Mouse (Mus musculus) hindbrain, embryonic 14.5 days (tissue): Measurements from ENCODE around the gene Xylt1. TPM values are rescaled to one million over a fixed set of nuclear protein-coding genes. Genes with fewer than 3 reads are reported as not detected.
A peak's percentile ranks its signal among the peaks of the same experiment; 100 is the strongest.

ENCODE experiments used
- ATAC-seq: fragments of 200-750 bp; cut with Nextera tagmentation; 2 replicates; pipeline ENCODE4 v1.8.0; 2017; ENCODE audit warnings: moderate number of reproducible peaks, mild to moderate bottlenecking, moderate TSS enrichment, moderate library complexity; ENCODE audit not compliant: low FRiP score
- DNase-seq: peaks from one replicate; pipeline ENCODE4 v3.0.0-alpha.2; 2015; ENCODE audit warnings: low spot score
- H3K27ac ChIP-seq: fragments of 300-500 bp; sonication (generic); 2 replicates; pipeline ENCODE4 v1.5.1; 2014; ENCODE audit warnings: mild to moderate bottlenecking, moderate library complexity
- H3K27me3 ChIP-seq: fragments of 300-500 bp; sonication (generic); 2 replicates; pipeline ENCODE4 v1.6.1; 2014; ENCODE audit warnings: mild to moderate bottlenecking, low read length, mixed read lengths; ENCODE audit not compliant: control insufficient read depth, insufficient read depth
- H3K36me3 ChIP-seq: fragments of 300-500 bp; sonication (generic); replicated peaks from 2 replicates; pipeline ENCODE4 v1.6.1; 2014; ENCODE audit not compliant: control insufficient read depth, insufficient read depth
- H3K4me1 ChIP-seq: fragments of 300-500 bp; sonication (generic); replicated peaks from 2 replicates; pipeline ENCODE4 v1.6.1; 2014; ENCODE audit warnings: antibody characterized with exemption, low read length, mixed read lengths; ENCODE audit not compliant: control insufficient read depth, insufficient read depth
- H3K4me2 ChIP-seq: fragments of 300-500 bp; sonication (generic); replicated peaks from 2 replicates; pipeline ENCODE4 v1.6.1; 2014; ENCODE audit warnings: mild to moderate bottlenecking, moderate library complexity
- H3K4me3 ChIP-seq: fragments of 300-500 bp; sonication (generic); replicated peaks from 2 replicates; pipeline ENCODE4 v1.5.1; 2014; ENCODE audit warnings: mild to moderate bottlenecking, low read length
- H3K9ac ChIP-seq: fragments of 300-500 bp; sonication (generic); 2 replicates; pipeline ENCODE4 v1.6.1; 2014
- H3K9me3 ChIP-seq: fragments of 300-500 bp; sonication (generic); 2 replicates; pipeline ENCODE4 v1.6.1; 2016; ENCODE audit warnings: low read length; ENCODE audit not compliant: control insufficient read depth
- WGBS: fragments of 180-500 bp; shearing (Covaris S2); extraction: QIAGEN DNeasy Blood & Tissue Kit; methylation state at CpG from one replicate; pipeline ENCODE4 v1.1.7; 2014; 5-methylcytosine and 5-hydroxymethylcytosine counted together
- polyA plus RNA-seq: library from polyadenylated mRNA; unstranded; fragments of >200 nt; fragmentation: Nextera tagmentation; extraction: Ambion mirVana; gene quantifications from 2 replicates; pipeline ENCODE4 v1.2.1, GENCODE M21; 2014

The Xylt1 gene
- 4.2 and 4.3 TPM in 2 replicates for polyA plus RNA-seq

DNA sequence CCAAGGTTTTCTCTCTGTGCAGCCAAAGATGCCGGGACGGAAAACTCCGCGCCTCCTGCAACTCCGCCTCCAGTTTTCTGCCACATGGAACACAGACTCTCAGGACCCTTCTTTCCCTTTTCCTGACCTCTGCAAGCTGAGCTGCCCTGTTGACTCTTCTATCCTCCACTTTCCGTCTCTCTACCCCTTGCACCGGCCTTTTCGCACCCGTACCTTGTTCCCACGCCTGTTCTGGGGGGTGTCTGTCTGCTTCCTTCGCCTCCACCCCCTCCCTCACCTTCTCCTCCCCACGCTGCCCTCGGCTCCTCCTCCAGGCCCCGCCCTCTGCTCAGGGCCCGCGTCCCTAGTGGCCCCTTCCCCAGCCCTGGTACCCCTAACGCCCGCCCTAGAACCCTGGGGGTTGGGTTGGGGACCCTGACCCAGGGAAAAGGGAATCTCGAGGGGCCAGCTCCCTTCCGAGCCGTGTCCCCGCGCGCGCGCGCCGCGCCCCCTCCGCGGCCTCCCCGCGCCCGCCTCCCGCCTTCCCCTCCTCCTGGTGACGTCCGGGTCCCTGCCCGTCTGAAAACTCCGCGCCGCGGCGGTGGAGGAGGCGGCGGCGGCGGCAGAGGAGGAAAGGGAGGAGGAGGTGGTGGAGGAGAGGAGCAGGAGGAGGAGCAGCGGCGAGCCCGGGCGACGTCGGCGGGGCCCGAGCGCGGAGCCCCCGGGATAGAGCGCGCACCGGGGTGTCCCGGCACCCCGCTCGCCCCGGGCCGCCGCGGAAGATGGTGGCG lies at the start of gene Xylt1:
Gene Xylt1, plus strand, starts transcription at position 562 of the 770 bp plus-strand sequence.
- H3K9ac ChIP-seq: peak within 1 kb of the TSS; percentile 84
- peak within 1 kb of the TSS; percentile 77 for H3K4me3 ChIP-seq
- peak; percentile 88 for ATAC-seq
- peak within 1 kb of the TSS; percentile 84 for H3K27ac ChIP-seq
- DNase-seq: peak; percentile 78
- WGBS: under 1% methylated on average over 47 of the region's 69 CpGs
- H3K9me3 ChIP-seq: no peaks in the 10 kb centered on the region
- H3K36me3 ChIP-seq: no peaks in the 10 kb centered on the region
- 0 out of 2 replicates have a peak, but pooled peaks cover 17% of the 10 kb centered on the region for H3K27me3 ChIP-seq
- peaks cover 22% of the 10 kb centered on the region for H3K4me1 ChIP-seq
- peak within 1 kb of the TSS; percentile 83 for H3K4me2 ChIP-seq

DNA sequence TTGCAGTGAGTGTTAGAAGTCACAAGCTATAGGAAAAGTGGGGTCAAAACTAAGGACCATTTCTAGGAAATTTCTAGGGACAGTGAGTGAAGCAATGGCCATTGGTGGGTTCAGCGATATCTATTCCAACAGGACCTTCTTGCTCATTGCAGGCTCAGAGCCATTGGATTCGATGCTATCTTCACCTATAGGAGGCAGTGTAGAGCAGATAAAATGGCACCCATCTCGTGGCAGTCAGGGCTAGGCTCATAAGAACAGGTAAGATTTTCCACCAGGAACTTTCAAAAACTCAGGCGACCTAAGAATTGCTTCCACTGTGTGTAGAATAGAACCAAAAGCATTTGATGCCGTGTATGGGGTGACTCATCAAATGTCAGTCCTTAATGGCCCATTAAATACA lies 46.8 kb upstream of the Xylt1 start:
- no peak for ATAC-seq
- Histone ChIP-seq H3K27me3 (no peaks in the 10 kb centered on the region), H3K4me3 (no peak overlapping the region), H3K36me3 (no peaks in the 10 kb centered on the region), H3K4me2 (no peak overlapping the region), H3K4me1 (no peaks in the 10 kb centered on the region), H3K9me3 (no peaks in the 10 kb centered on the region), H3K9ac (no peak overlapping the region), H3K27ac (no peak overlapping the region)
- 86% methylated on average over 5 of the region's 5 CpGs for WGBS
- DNase-seq: no peak

DNA sequence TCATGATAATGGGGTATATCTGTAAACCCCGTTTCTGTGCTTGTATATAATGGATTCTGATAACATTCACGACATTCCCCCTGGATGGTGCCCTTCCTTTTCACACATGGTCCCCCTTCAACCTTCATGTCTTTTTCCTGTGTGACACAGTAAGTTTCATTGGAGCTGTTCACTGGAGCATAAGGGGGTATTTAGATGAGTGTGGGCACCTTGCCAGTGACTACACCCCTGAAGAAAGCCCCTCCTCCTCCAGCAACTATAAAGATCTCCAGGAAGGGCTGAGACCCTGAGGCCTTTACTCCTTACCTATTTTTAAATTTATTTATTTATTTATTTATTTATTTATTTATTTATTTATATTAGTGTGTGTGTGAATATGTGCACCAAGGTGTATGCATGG lies 24.5 kb upstream of the Xylt1 start:
- no peak overlapping the region for H3K4me3 ChIP-seq
- no peak for ATAC-seq
- no peak overlapping the region for H3K27ac ChIP-seq

DNA sequence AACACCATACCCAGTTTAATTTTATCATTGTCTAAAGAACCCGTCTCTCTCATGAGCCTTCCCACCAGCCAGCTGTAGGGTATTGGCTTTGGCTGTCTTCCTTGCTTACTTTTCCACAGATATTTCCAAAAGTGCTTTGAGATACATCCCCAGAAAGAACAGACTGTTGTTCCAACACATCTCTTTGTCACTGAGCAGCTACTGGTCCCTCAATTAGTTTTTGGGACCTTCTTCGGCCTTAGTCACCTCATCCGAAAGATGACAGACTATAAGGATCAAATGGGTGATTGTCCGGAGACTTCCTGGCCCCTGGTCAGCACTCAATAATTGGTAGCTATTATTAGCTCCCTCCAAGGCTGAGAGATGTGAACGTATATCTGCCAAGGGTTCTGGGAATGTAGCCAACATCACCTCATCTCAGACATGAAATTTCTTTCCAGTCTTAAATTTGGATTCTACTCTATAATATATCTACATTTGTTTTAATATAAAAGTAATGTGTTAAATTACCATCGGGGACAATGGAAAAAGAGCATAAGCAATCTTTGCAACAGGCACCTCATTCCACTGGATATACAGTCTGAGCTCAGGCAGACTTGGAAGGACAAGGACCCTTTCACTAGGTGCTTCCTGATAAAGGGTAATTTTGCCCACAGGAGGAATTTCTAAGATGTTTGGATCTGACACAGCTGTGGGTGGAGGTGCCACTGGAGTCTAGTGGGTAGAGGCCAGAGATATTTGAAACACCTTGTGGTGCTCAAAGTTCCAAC lies 23.2 kb upstream of the Xylt1 start:
- WGBS: 87% methylated on average over 6 of the region's 6 CpGs
- Histone ChIP-seq H3K36me3 (no peaks in the 10 kb centered on the region), H3K4me2 (no peak overlapping the region), H3K9me3 (no peaks in the 10 kb centered on the region), H3K27ac (no peak overlapping the region), H3K4me1 (no peaks in the 10 kb centered on the region), H3K4me3 (no peak overlapping the region), H3K27me3 (no peaks in the 10 kb centered on the region), H3K9ac (no peak overlapping the region)
- no peak for ATAC-seq
- no peak for DNase-seq

More for the DNA sequence above, 24.5 kb upstream of the Xylt1 start:
- H3K9ac ChIP-seq: no peak overlapping the region
- DNase-seq: no peak
- 56% methylated on average over 2 of the region's 2 CpGs for WGBS
- no peaks in the 10 kb centered on the region for H3K36me3 ChIP-seq
- H3K9me3 ChIP-seq: no peaks in the 10 kb centered on the region
- no peaks in the 10 kb centered on the region for H3K4me1 ChIP-seq
- no peak overlapping the region for H3K4me2 ChIP-seq
- H3K27me3 ChIP-seq: no peaks in the 10 kb centered on the region

DNA sequence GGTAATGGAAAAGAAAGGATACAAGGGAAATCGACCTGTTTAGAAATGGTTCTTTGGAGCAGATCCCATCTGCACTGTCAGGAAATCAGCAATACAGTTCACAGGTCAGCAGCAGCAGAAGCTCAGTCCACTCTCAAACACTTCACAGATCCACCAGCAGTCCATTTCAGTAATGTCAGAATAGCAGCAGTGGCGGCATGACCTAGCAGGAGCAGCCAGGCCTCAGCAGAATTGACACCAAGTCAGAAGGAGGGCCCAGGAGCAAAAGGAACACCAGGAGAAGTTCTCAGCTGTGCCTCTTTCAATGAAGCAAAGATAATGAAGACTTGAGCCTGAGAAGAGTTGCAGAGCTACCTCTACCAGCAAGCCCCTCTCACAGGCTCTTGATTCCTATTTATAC lies 19.5 kb upstream of the Xylt1 start:
- Histone ChIP-seq H3K27me3 (no peaks in the 10 kb centered on the region), H3K4me1 (no peaks in the 10 kb centered on the region), H3K9me3 (no peaks in the 10 kb centered on the region), H3K4me2 (no peak overlapping the region), H3K27ac (no peak overlapping the region), H3K9ac (no peak overlapping the region), H3K4me3 (no peak overlapping the region), H3K36me3 (no peaks in the 10 kb centered on the region)
- ATAC-seq (no peak), DNase-seq (no peak)
- WGBS: 96% methylated on average over 2 of the region's 2 CpGs

DNA sequence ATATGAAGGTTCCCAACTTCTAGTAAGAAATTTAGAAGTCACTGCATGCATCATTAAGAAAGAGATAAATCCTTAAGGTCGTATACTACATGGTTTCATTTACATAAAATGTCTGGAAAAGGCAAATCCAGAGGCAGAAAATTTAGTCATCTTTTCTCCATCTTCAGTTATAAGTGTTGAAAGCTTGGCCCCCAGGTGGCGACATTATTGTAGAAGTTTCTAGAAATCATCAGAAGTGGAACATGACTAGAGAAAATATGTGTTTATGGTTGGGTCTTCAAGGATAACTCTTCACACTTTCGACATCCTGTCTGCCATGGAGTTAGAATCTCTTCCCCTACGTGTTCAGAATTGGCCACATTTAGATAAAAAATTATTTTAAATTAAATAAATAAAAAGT lies 18.3 kb upstream of the Xylt1 start:
- WGBS: 86% methylated on average over 4 of the region's 4 CpGs
- DNase-seq (no peak), ATAC-seq (no peak)
- H3K4me3 ChIP-seq: no peak overlapping the region
- H3K9ac ChIP-seq: no peak overlapping the region
- no peaks in the 10 kb centered on the region for H3K36me3 ChIP-seq
- no peaks in the 10 kb centered on the region for H3K9me3 ChIP-seq
- H3K27ac ChIP-seq: no peak overlapping the region
- no peaks in the 10 kb centered on the region for H3K27me3 ChIP-seq
- H3K4me2 ChIP-seq: no peak overlapping the region
- H3K4me1 ChIP-seq: no peaks in the 10 kb centered on the region

DNA sequence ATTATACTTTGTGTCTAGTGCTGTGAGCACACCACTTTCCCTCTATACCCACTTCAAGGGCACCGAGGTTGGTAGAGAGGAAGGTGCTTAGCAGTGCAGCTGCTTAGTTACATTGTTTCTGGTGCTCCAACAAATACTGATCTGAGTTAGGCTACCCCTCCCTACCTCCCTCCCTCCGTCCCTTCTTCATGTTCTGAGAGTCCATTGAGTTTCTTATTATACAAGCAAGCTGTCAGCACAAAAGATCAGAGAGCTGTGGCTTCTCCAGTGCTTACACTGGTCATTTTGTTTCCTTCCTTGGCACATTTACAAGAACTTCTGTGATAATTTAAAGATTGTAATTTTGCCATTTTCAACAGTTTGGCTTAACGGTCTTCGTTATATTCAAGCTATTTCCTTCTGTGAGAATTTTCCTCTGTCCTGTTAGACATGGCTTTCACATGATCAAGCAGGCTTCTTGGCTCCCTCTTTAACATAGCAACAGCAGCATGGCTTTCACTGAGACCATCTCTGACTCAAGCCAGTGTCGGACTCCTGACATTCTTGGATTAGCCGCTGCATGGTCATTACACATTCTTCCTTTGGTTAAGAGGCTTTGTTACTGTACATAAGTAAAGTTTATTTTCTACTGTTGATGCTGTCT lies 12.0 kb upstream of the Xylt1 start:
- H3K27ac ChIP-seq: no peak overlapping the region
- no peak for ATAC-seq
- H3K4me2 ChIP-seq: no peak overlapping the region
- H3K27me3 ChIP-seq: no peaks in the 10 kb centered on the region
- H3K9me3 ChIP-seq: no peaks in the 10 kb centered on the region
- H3K4me3 ChIP-seq: no peak overlapping the region
- no peaks in the 10 kb centered on the region for H3K36me3 ChIP-seq
- no peaks in the 10 kb centered on the region for H3K4me1 ChIP-seq
- no peak overlapping the region for H3K9ac ChIP-seq
- DNase-seq: no peak
- WGBS: 68% methylated on average over 6 of the region's 6 CpGs

DNA sequence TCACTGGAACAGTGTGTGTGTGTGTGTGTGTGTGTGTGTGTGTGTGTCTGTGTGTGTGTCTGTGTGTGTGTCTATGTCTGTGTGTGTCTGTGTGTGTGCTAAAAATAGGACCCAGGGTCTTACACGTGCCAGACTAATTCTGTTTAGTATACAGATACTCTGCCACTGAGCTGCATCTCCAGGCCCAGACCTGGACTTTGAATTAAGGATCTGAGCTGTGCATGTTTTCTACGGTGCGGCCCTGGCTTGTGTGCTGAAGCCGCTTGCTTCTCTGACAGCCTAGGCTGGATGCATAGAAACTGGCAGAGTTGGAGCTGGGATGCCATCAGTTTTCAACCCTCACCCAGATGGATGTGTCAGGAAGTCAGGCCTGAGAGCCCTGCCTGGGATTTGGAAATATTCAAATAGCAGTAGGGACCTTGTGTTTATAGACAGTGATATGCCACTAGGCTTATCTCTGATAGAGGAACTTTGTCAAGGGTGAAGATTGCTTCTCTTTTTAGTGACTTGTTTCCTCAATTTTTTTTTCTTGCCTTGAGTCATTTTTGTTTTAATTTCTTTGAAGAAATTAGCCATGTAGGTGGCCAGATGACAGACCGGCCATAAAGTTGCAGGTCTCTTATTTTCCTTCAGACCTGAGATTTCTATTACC lies 11.4 kb upstream of the Xylt1 start:
- no peak overlapping the region for H3K4me3 ChIP-seq
- WGBS: 85% methylated on average over 5 of the region's 5 CpGs
- H3K4me2 ChIP-seq: no peak overlapping the region
- no peaks in the 10 kb centered on the region for H3K27me3 ChIP-seq
- DNase-seq (no peak), ATAC-seq (no peak)
- no peak overlapping the region for H3K9ac ChIP-seq
- no peak overlapping the region for H3K27ac ChIP-seq
- no peaks in the 10 kb centered on the region for H3K4me1 ChIP-seq
- H3K36me3 ChIP-seq: no peaks in the 10 kb centered on the region
- H3K9me3 ChIP-seq: no peaks in the 10 kb centered on the region

DNA sequence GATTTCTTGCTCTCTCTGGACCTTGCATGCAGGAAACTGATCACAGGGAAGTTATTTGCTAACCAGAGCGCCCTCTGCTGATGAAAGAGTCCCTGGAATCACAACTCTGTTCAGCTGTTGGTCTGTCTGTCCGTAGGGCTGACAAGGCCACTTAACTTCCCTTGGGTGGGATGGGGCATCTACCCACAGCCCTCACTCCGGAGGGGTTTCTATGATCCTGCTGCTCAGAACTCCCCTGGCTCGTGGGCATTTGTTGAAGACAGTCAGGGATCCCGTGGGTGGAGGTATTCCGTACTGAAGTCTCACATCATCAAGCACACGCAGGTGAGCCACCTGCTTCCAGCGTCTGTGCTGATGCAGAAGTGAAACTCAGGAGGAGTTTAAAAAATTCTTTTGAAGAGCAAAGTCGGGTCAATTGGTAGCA lies 4.9 kb upstream of the Xylt1 start:
- Histone ChIP-seq H3K4me3 (no peak overlapping the region), H3K9me3 (no peaks in the 10 kb centered on the region), H3K27ac (no peak overlapping the region), H3K4me1 (peaks cover 5% of the 10 kb centered on the region), H3K27me3 (0 out of 2 replicates have a peak, but pooled peaks cover 13% of the 10 kb centered on the region), H3K4me2 (no peak overlapping the region), H3K36me3 (no peaks in the 10 kb centered on the region), H3K9ac (no peak overlapping the region)
- WGBS: 32% methylated on average over 9 of the region's 9 CpGs
- DNase-seq (peak; percentile 85), ATAC-seq (no peak)
